Mouse (Mus musculus) MN1 (cell line): ENCODE measurements around the gene Hnf4a.

Experiments
- DNase-seq: peaks from one replicate; pipeline ENCODE4 v3.0.0-alpha.2; 2016; ENCODE audit warnings: low spot score

Hnf4a gene

DNA sequence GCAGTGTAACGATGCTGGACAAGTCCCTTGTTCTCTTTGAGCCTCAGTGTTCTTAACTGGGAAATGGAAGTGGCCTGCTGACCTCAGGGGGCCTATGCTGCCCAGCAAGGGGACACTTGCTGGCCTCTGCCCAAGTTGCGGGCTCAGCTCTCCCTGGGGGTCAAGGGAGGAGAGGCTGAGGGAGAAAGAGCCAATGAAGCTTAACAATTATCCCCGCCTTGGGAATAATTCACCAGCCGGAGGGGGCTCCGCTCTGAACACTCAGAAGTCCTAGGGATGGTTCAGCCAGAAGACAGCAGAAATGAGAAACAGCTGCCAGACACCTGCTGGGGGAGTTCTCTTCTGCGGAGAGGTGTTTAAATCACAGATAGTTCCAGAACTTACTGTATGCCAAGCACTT is 43.2 kb downstream of the Hnf4a start:
- DNase-seq, result no peak

DNA sequence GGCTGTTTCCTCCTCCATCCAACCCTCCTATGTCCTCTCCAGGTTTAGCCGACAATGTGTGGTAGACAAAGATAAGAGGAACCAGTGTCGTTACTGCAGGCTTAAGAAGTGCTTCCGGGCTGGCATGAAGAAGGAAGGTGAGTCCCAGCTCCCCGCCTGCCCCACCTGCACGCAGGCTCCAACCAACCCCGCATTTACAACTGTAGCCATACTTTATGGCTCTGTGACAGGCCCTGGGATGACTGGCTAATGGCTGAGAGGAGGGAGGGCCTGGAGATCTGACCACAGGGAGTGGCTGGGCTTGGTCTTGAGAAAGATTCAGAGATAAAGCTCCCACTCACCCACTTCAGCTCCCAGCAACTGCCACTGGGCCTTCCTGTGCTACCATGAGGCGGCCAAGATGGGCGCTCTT is 45.9 kb downstream of the Hnf4a start:
- DNase-seq, result no peak

DNA sequence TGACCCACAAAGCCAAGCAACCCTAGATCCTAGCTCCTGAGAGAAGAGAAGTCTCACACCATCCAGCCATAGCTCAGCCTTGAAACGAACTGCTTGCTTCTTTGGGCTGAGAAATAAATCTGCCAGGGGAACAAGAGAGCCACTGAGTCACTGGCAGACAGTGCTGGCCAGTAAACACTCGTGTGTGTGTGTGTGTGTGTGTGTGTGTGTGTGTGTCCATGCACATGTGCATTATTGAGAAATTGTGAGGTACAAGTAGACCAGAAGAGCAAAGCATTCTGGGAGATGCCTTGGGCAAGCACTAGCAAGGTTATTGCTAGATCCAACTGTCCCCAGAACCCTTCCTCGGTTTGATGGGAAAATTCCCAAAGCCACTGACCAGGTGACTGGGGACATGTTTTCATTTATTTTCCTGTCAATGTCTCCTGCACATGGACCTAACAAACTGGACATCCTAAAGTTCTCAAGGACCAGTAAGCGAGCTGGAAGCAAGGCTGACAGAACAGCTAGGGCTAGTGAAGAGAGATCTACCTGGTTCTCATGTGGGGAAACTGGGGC is 47.9 kb downstream of the Hnf4a start:
- DNase-seq, result no peak

DNA sequence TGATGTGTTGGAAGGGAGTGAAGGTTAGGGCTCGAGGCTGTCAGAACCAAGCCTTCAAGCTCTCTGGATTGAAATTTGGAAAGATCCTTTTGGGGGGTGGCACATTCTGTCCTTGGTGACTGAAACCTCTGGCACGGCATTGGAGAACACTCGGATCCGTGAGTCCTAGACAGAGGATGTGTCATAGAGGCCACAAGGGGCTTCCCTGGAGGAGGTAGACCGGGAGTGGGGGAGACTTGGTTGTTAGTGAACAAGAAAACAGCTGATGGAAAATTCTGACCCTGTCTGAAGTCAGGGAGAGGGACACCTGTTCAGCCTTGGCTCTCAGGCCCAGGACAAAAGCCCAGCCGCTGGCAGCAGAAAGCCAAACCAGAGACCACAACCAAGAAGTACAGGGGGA is 48.4 kb downstream of the Hnf4a start:
- no peak for DNase-seq

DNA sequence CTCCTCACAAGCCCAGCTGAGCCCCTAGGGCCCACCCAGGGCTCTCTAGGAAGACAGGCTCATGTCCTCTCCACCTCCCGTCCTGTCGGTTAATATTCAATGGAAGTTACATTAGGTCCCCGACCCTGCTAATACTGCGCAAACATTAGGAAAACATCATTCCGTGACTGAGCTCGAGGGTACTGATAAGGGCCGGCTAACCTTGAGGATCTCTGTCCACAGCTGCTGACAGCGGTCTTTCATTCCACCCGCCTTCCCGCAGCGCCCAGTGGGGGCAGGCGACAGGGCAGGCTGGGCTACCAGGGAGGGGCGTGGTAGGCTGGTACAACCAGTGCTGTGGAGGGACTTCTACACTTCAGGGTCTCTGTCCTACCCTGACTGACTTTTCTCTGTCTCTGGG is 48.8 kb downstream of the Hnf4a start:
- DNase-seq, result no peak

DNA sequence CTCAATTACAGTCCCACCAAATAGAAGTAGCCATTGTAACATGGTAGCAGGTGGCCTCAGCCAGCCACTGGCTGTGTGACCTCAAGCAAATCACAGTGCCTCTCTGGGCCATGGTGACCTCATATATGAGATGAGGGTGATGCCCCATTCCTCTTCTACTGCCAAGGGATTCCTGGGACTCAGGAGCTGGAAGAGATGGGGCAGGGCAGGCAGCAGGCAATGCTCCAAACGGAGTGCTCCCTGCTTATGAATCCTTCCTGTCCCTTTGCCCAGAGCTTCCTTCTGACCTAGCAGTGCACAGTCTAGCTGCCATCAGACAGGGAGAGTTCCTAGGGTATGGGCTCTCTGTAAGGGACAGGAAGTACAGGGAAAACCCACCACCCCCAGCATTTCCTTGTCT is 51.9 kb downstream of the Hnf4a start:
- DNase-seq, result no peak

DNA sequence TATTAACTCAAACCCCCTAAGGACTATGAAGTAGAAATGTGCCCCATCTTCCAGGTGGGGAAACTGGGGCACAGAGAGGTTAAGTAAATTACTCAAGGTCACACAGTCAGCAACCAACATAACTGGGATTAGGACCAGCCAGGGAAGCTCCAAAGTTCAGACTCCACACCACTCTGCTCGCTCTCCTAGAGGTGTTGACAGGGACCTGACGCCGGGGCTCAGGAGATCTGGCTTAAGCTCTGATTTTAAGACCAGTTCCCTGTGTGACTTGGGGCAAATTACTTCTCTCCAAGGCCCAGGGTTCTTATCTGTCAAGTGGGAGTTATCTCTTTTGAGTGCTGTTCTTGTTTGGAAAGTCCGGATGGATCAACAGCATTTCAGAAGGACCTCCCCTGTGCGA is 52.6 kb downstream of the Hnf4a start:
- no peak for DNase-seq

DNA sequence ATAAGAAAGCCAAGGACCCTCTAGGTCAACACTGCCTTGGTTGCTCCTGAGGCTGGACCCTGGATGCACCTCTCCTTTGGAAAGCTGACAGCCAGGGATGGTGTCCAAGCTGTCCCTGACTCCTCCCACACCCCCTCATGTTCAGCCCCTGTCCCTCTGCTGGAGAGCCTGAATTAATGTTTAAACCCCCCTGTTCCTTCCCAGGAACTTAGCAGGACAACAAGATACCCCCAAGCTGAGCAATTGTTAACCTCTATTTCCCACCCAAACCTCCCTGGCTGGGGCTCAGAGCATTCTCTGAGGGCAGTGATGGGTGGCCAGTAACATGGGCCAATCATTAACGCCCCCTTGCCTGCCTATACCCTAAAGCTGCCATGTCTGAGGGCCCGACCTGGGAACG is 53.6 kb downstream of the Hnf4a start:
- no peak for DNase-seq

DNA sequence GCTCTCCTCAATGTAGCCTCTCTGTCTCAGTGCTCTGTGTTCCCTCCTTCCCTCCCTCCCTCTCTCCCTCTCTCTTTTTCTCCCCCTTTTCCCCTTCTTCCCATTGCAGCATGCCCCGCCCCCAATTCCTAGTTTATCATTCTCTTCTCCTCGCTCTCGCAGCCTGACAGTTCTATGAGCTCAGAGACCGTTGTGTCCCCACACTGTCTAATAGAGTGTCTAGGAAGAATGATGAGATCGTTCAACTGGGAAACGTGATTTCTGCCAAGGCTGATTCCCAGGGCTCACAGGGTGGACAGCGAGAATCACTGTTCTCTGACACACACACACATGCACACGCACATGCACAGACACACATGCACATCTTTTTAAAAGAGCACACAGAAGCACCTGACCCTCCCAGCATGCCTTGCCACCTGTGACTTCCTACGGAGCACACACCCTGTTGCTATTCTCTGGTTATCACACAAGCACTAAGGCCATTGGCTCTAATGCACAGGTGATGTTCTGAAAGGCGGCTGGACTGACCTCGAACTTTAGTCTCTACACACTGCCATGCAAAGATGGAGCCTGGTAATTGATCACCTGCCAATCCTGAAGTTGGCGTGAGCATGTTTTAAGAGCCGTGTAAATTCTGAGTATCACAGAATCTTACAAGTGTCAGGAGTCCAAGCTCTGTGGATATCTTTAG is 54.8 kb downstream of the Hnf4a start:
- no peak for DNase-seq

DNA sequence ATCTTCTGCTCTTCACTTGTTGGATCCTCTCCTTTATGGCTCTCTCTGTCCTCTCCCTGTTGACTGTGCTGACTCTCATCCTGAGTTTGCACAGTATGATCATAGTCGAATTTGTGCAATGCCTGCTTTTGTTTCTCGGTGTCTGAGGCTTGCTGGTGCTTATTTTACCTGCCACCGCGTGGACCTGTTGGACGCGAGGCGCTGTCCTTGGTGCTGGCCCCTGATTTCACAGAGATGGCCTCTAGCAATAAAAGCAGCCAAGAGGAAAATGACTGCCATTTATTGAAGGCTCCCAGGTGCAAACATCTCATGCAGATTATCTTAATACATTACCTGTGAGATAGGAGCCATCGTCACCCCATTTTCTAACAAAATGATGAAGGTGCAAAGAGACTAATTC is 58.0 kb downstream of the Hnf4a start:
- DNase-seq, result no peak

DNA sequence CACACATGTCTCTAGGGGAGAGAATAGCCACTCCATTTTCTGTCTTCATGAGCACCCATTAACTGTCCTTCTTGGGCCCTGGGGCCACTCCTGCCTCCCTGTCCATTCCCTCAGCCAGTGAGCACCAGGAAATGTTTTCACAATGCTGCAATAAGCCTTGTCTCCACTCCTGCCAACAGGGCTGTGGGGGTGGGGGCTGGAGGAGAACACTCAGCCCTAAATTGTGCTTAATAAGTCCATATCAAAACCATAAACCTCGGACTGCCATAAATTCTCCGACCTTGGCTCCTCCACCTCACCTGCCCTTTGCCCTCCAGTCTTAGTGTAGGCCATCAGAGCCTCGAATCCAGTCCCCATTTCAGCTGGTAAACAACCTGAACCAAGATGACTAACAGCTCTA is 67.7 kb downstream of the Hnf4a start:
- DNase-seq, result no peak

DNA sequence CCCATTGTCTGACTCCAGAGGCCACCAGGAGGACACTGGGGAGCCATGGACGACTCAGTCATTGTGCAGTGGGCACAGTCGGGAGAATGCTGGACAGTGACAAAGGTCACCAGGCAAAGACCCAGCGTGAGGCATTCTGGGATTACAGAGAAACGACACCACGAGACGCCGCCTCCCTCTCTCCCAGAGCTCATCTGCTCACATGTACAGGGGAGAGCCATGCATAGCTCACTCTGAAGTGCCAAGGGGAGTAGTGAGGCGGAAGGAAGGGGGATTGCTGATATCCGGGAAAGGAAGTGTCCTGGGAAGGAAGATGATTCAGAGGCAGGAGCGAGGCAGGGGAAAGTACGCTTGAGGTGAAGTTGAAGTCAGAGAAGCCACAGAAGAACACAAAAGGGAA is 68.6 kb downstream of the Hnf4a start:
- DNase-seq, result no peak

DNA sequence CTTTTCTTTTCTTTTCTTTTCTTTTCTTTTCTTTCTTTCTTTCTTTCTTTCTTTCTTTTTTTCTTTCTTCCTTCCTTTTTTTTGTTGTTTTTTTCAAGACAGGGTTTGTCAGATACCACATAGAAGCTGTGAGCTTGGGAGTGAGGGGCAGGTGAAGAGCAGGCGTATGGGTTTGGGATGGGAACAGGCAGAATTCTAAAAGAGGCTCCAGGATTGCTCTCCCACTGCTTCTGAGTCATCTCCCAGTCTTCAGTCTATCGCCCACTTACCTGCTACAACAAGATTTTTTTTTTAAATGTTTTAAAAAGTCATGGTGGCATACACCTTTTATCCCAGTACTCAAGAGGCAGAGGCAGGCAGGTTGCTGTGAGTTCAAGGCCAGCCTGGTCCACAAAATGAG is 71.4 kb downstream of the Hnf4a start:
- no peak for DNase-seq

DNA sequence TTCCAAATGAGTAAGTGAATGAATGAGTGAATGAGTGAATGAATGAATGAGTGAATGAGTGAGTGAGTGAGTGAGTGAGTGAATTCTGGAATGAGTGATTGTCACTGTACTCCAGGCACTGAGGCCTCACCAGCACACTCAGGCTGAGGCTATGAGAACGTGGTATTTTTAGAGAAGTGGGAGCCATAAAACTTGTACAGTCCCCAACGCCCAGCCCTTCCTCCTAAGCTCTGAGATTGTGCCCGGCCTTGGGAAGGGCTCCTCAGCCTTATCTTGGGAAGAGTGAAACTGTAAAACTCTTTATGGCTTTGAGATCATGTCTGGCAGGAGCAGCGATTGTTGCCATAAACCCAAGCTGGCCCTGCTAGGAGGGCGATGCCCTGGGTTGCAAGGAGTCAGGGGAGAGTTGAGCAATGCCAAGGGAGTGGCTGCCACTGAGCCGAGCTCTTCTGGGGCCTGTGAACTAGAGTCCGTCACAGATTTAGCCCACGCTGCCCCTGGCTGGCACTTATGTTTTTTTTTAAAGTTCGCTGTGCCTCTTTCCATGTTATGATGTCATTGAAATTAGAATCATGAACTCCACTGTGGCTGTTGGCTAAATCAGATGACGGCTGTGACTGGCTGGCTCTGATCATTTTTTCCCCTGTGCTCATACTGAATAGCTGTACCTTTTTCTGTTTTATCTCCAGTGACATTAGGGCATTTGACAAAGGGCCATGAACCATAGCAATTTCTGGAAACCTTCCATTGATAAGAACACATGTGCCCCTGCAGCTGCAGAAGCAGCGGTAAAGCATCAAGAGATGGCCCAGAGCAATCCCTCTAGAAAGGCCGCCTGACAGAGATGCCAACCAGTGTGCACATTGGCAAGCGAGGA is 73.7 kb downstream of the Hnf4a start:
- peak; percentile 35 for DNase-seq

DNA sequence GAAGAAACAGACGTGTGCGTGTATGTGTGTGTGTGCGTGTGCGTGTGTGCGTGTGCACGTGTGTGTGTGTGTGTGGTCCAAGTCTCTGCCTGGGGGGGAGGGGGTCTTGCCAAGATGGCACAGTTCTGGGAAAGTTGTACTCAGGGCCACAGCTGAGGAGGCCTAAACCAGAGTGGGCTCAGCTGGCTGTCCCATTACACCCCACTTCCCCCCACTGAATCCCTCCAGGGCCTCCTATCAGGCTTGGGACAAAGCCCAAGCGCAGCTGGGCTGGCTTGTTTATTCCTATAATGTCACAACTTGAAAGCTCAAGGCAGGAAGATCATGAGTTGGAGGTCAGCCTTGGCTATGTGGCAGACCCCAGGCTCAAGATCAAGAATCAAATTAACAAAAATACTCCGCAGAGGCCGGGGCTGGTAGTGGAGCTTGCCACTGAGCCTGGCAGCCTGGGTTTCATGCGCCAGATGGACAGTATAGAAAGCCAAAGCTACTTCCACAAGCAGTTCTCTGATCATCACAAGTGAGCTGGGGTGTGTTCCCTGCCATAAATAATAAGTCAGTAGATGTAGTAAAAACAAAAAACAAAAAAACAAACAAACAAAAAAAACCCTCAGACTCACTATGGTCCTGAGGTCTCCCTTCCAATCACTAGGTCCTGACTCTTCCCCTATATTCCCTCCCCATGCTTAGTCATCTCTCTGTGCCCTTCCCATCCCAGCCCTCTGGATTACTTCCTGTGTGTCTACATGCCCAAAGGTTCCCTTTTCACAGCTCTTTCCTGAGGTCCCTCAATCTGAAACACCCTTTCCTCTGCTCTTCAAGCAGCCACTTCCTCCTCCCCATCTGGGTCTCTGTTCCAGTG is 76.8 kb downstream of the Hnf4a start:
- DNase-seq, result no peak

DNA sequence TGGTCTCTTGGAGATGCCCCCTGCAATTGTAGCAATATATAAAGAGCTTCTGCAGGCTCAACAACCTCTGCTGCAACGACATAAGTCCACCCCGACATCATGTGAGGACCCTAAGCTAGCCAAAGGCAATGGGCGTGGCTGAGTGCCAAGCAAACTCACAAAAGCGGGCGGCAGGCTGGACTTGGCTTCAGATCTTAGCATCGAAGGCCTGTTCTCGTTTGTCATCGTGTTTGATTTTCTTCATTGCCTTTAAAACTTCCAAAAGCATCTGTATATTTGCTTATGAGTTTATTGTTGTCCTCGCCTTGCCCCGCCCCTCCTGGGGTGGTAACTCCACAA is 77.4 kb downstream of the Hnf4a start:
- DNase-seq, result no peak

DNA sequence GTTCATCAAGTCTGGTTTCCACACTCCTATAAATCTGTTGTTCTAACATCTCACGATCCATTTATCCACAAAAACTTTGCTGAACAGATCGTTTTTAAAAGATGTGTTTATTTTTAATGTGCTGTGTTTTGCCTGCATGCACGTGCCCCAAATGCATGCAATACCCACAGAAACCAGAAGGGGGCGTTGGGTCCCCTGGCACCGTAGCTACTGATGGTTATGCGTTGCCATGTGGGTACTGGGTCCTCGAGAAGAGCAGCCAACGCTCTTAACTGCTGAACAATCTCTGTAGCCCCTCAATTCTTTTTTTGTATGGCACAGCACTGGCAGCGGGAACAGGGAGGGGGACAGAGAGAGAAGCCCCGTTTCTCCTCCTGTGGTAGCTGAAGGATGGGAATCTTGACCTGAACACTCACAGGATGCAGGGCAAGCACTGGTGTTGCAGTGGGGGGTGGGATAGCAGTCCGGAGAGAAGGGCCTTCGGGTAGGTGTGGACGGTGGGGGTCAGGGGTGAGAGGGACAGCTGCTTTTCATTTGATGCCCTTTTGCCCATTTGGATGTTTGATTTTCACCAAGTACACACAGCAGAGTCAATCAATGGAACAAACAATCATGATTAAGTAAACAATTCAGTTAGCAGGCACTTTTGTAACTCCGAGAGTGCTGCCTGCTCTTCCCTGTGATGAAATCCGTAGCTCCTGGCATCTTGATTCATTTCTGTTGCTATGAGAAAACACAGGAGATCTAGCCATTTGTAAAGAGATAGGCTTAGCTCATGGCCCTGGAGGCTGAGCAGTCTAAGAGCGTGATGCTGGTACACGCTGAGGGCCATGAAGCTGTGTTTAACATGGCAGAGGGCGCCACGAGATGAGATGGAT is 80.0 kb downstream of the Hnf4a start:
- no peak for DNase-seq

DNA sequence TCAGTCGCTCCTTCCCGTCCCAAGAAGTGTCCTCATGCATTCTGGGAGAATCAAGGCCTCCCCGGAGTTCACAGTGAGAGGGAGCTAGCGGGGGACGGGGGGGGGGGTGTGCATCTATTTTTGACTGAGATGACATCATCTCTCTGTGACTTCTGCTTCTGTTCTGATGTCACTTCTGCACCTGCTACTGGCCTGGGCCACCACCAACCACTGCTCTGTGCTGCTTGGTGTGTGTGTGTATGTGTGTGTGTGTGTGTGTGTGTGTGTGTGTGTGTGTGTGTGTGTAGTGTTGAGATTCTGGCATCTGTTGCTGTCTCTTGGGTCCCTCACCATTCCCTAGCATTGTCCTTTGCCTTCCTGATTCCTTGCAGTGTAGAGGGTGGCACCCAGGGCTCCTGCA is 80.9 kb downstream of the Hnf4a start:
- DNase-seq, result no peak

DNA sequence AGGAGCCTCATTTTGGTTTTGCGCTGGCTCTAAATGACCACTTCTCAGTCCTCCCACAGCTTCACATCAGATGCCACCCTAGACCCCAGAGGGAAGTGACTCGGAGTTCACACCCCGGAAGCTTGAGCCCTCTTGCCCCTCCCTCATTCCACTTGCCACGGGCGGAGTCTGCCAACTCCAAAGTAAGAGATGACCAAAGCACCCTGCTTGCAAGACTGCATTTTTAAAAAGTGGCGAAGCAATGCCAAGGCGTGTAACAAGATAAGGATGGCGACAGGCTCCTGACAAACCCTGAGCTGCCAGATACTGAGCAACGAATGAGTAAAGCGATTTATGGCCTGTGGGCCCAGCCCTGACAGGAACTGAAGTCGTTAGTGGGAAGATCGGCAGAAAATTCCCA is 83.6 kb downstream of the Hnf4a start:
- no peak for DNase-seq

DNA sequence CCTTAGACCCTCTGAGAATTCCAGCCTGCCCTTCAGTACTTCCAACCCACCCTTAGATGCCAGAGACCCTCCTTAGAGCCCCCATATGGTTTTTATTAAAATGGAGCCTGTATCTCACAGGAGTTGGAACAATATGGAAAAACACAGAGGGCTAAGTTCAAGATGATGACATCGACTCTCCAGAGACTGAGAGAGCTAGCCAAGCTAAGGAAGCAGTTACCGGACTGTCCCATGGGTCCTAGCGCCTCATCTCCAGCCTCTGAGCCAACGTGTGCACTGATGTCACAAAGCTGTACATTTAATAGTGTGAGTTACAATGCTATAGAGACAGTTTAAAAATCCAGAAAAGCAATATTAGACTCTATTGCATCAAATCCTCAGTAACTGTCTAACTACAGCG is 84.4 kb downstream of the Hnf4a start:
- peak; percentile 54 for DNase-seq

DNA sequence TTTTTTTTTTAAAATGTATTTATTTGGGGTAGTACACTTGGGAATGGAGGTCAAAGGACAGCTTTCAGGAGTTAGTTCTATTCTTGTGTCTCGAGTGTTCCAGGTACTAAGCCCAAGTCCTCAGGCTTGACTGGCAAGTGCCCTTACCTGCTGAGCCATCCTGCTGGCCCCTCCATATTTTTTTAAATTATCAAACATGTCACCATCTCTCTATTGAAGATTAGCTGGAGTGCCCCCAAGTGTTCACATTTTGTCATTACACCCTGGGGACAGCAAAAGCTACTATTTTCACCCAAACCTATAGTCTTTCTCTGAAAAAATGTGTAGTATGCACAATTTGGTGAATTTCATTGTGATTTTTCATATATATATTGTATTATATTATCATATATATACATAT is 85.5 kb downstream of the Hnf4a start:
- no peak for DNase-seq
